Mouse (Mus musculus): Measurements from ENCODE around the gene Pcolce. TPM values are rescaled to one million over a fixed set of nuclear protein-coding genes. Genes with fewer than 3 reads are reported as not detected.

Pcolce gene
- polyA plus RNA-seq, 1 experiment from 2014 or later, result 51.8 TPM

GRCm38 (mm10) chr5:137583670-137584169 lies 29.9 kb downstream of the Pcolce start:
- WGBS, result 17% methylated on average over 27 of the region's 27 CpGs
- H3K27ac ChIP-seq, result no peak overlapping the region
- ATAC-seq (ENCODE audit: low FRiP score, low read depth), result peak; percentile 63

GRCm38 (mm10) chr5:137582702-137583101 lies 30.9 kb downstream of the Pcolce start:
- no peaks in the 10 kb centered on the region for H3K4me1 ChIP-seq
- peaks cover 14% of the 10 kb centered on the region for H3K27me3 ChIP-seq (replicated peaks)
- no peak overlapping the region for H3K9ac ChIP-seq
- H3K4me3 ChIP-seq, result no peak overlapping the region
- H3K36me3 ChIP-seq, result no peaks in the 10 kb centered on the region
- no peak for ATAC-seq (ENCODE audit: low FRiP score, low read depth)
- no peaks in the 10 kb centered on the region for H3K9me3 ChIP-seq
- peak overlapping the region; percentile 60 for H3K4me2 ChIP-seq (replicated peaks)
- 44% methylated on average over 8 of the region's 8 CpGs for WGBS
- no peak overlapping the region for H3K27ac ChIP-seq

More at GRCm38 (mm10) chr5:137583670-137584169, 29.9 kb downstream of the Pcolce start:
- H3K9ac ChIP-seq, result peak overlapping the region; percentile 56; the same call in 1 of the 2 replicates
- H3K4me3 ChIP-seq, result peak overlapping the region; percentile 29
- H3K36me3 ChIP-seq, result no peaks in the 10 kb centered on the region
- no peaks in the 10 kb centered on the region for H3K4me1 ChIP-seq
- H3K9me3 ChIP-seq, result no peaks in the 10 kb centered on the region
- peaks cover 14% of the 10 kb centered on the region for H3K27me3 ChIP-seq (replicated peaks)
- peak overlapping the region; percentile 60 for H3K4me2 ChIP-seq (replicated peaks)

- no peaks in the 10 kb centered on the region for H3K9me3 ChIP-seq
- ATAC-seq (ENCODE audit: low FRiP score, low read depth), result no peak
- H3K27ac ChIP-seq, result no peak overlapping the region
- H3K9ac ChIP-seq, result no peak overlapping the region
- no peak overlapping the region for H3K4me3 ChIP-seq
- WGBS, result 86% methylated on average over 6 of the region's 6 CpGs
- H3K4me1 ChIP-seq, result no peaks in the 10 kb centered on the region
- H3K27me3 ChIP-seq (replicated peaks), result peaks cover 14% of the 10 kb centered on the region
- no peak overlapping the region for H3K4me2 ChIP-seq (replicated peaks)
- no peaks in the 10 kb centered on the region for H3K36me3 ChIP-seq
These were observed 33.3 kb downstream of the Pcolce start for GRCm38 (mm10) chr5:137580246-137580645.

GRCm38 (mm10) chr5:137574470-137574901 lies 39.1 kb downstream of the Pcolce start:
- no peaks in the 10 kb centered on the region for H3K4me1 ChIP-seq
- H3K27me3 ChIP-seq (replicated peaks), result no peaks in the 10 kb centered on the region; the same call in 1 of the 2 replicates
- no peaks in the 10 kb centered on the region for H3K36me3 ChIP-seq
- H3K4me2 ChIP-seq (replicated peaks), result peak overlapping the region; percentile 57
- H3K27ac ChIP-seq, result no peak overlapping the region
- H3K9ac ChIP-seq, result 0 out of 2 replicates have a peak overlapping the region, but pooled peaks have one; percentile 36
- 7% methylated on average over 27 of the region's 27 CpGs for WGBS
- no peaks in the 10 kb centered on the region for H3K9me3 ChIP-seq
- no peak for ATAC-seq (ENCODE audit: low FRiP score, low read depth)
- H3K4me3 ChIP-seq, result no peak overlapping the region

- Histone ChIP-seq H3K9me3 (no peaks in the 10 kb centered on the region), H3K27me3 (replicated peaks) (peaks cover under 1% of the 10 kb centered on the region; the same call in 1 of the 2 replicates), H3K36me3 (no peaks in the 10 kb centered on the region), H3K4me3 (no peak overlapping the region), H3K4me1 (no peaks in the 10 kb centered on the region), H3K9ac (no peak overlapping the region), H3K4me2 (replicated peaks) (no peak overlapping the region), H3K27ac (no peak overlapping the region)
- WGBS, result 81% methylated on average over 17 of the region's 17 CpGs
- ATAC-seq (ENCODE audit: low FRiP score, low read depth), result no peak
These were observed 42.6 kb downstream of the Pcolce start for GRCm38 (mm10) chr5:137570691-137571586.

GRCm38 (mm10) chr5:137570181-137570580 lies 43.4 kb downstream of the Pcolce start:
- Histone ChIP-seq H3K4me1 (no peaks in the 10 kb centered on the region), H3K9me3 (no peaks in the 10 kb centered on the region), H3K36me3 (no peaks in the 10 kb centered on the region), H3K4me2 (replicated peaks) (no peak overlapping the region), H3K4me3 (no peak overlapping the region), H3K27ac (no peak overlapping the region), H3K9ac (no peak overlapping the region), H3K27me3 (replicated peaks) (peaks cover 3% of the 10 kb centered on the region; the same call in 1 of the 2 replicates)
- 63% methylated on average over 7 of the region's 7 CpGs for WGBS
- ATAC-seq (ENCODE audit: low FRiP score, low read depth), result no peak

- 30% methylated on average over 9 of the region's 9 CpGs for WGBS
- H3K4me2 ChIP-seq (replicated peaks), result no peak within 1 kb of the TSS
- H3K9ac ChIP-seq, result no peak within 1 kb of the TSS
- H3K4me3 ChIP-seq, result no peak within 1 kb of the TSS
- no peak for ATAC-seq (ENCODE audit: low FRiP score, low read depth)
- H3K27me3 ChIP-seq (replicated peaks), result peaks cover 3% of the 10 kb centered on the region; the same call in 1 of the 2 replicates
- H3K27ac ChIP-seq, result no peak within 1 kb of the TSS
- no peaks in the 10 kb centered on the region for H3K4me1 ChIP-seq
- H3K36me3 ChIP-seq, result no peaks in the 10 kb centered on the region
- H3K9me3 ChIP-seq, result no peaks in the 10 kb centered on the region
These were observed 43.9 kb downstream of the Pcolce start, which contains the start of gene Tfr2 for GRCm38 (mm10) chr5:137569665-137570064. Gene Tfr2 (plus strand): TSS chr5:137569840.

GRCm38 (mm10) chr5:137569031-137569430 lies 44.6 kb downstream of the Pcolce start:
- H3K36me3 ChIP-seq, result no peaks in the 10 kb centered on the region
- H3K4me2 ChIP-seq (replicated peaks), result no peak overlapping the region
- peaks cover 3% of the 10 kb centered on the region; the same call in 1 of the 2 replicates for H3K27me3 ChIP-seq (replicated peaks)
- no peak overlapping the region for H3K9ac ChIP-seq
- no peak overlapping the region for H3K4me3 ChIP-seq
- no peak for ATAC-seq (ENCODE audit: low FRiP score, low read depth)
- no peak overlapping the region for H3K27ac ChIP-seq
- H3K9me3 ChIP-seq, result no peaks in the 10 kb centered on the region
- WGBS, result 71% methylated on average over 12 of the region's 12 CpGs
- no peaks in the 10 kb centered on the region for H3K4me1 ChIP-seq

- Histone ChIP-seq H3K27me3 (replicated peaks) (0 out of 2 replicates have a peak, but pooled peaks cover 3% of the 10 kb centered on the region), H3K4me2 (replicated peaks) (no peak overlapping the region), H3K4me1 (no peaks in the 10 kb centered on the region), H3K9me3 (no peaks in the 10 kb centered on the region), H3K27ac (no peak overlapping the region), H3K36me3 (no peaks in the 10 kb centered on the region), H3K4me3 (no peak overlapping the region), H3K9ac (no peak overlapping the region)
- 83% methylated on average over 8 of the region's 8 CpGs for WGBS
- ATAC-seq (ENCODE audit: low FRiP score, low read depth), result no peak
These were observed 45.3 kb downstream of the Pcolce start for GRCm38 (mm10) chr5:137568223-137568798.

GRCm38 (mm10) chr5:137566416-137566815 lies 47.2 kb downstream of the Pcolce start:
- no peak for ATAC-seq (ENCODE audit: low FRiP score, low read depth)
- Histone ChIP-seq H3K27me3 (replicated peaks) (0 out of 2 replicates have a peak, but pooled peaks cover 3% of the 10 kb centered on the region), H3K4me2 (replicated peaks) (no peak overlapping the region), H3K9me3 (no peaks in the 10 kb centered on the region), H3K4me1 (no peaks in the 10 kb centered on the region), H3K27ac (no peak overlapping the region), H3K9ac (no peak overlapping the region), H3K4me3 (no peak overlapping the region), H3K36me3 (no peaks in the 10 kb centered on the region)
- WGBS, result 95% methylated on average over 5 of the region's 5 CpGs

GRCm38 (mm10) chr5:137565744-137566143 lies 47.8 kb downstream of the Pcolce start:
- Histone ChIP-seq H3K27me3 (replicated peaks) (0 out of 2 replicates have a peak, but pooled peaks cover 3% of the 10 kb centered on the region), H3K27ac (no peak overlapping the region), H3K4me2 (replicated peaks) (no peak overlapping the region), H3K9ac (no peak overlapping the region), H3K36me3 (no peaks in the 10 kb centered on the region), H3K4me3 (no peak overlapping the region), H3K9me3 (no peaks in the 10 kb centered on the region), H3K4me1 (no peaks in the 10 kb centered on the region)
- no peak for ATAC-seq (ENCODE audit: low FRiP score, low read depth)
- WGBS, result 69% methylated on average over 6 of the region's 6 CpGs

- no peak overlapping the region for H3K27ac ChIP-seq
- no peak overlapping the region for H3K9ac ChIP-seq
- H3K36me3 ChIP-seq, result no peaks in the 10 kb centered on the region
- H3K4me3 ChIP-seq, result no peak overlapping the region
- 75% methylated on average over 10 of the region's 10 CpGs for WGBS
- H3K4me2 ChIP-seq (replicated peaks), result no peak overlapping the region
- 0 out of 2 replicates have a peak, but pooled peaks cover 3% of the 10 kb centered on the region for H3K27me3 ChIP-seq (replicated peaks)
- H3K9me3 ChIP-seq, result no peaks in the 10 kb centered on the region
- H3K4me1 ChIP-seq, result no peaks in the 10 kb centered on the region
- no peak for ATAC-seq (ENCODE audit: low FRiP score, low read depth)
These were observed 50.6 kb downstream of the Pcolce start for GRCm38 (mm10) chr5:137562965-137563364.

Measured in neural tube, embryonic 12.5 days (tissue).